Comparison of ENCODE assay signal across 27 mouse cellular contexts in the genomic region with DNA sequence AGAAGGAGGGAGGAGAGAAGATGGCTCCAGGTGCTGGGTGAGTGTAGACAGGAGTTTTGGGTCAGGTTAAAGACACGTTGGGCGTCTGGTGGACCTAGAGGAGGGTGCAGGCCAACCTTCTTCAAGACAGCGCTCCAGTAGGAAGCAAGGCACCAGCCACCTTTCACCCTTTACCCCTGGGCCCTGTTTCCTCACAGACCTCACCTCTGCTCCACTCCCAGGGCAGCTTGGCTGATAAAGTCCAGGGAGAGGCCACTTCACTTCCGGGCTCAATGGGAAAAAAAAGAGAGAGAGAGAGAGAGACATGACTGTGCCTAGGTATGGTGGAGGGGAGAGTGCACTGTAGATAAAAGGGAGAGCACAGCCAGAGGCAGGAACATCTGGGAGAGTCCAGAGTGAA. TPM values are rescaled to one million over a fixed set of nuclear protein-coding genes. Genes with fewer than 3 reads are reported as not detected.
DNase-seq lines count a peak whose midpoint lies in the region; ATAC-seq and TF ChIP-seq lines count a peak whose summit lies in the region.
"Had no signal": no experiment of that assay in that cellular context is flagged by ENCODE, and none has a peak within 500 bp of the region (broad histone marks: within the 10 kb centered on the region; RNA-seq: fewer than 3 reads in every experiment).

No protein-coding gene starts in this region.

- no peaks in the 10 kb centered on the region for H3K27me3 ChIP-seq in heart, embryonic 12.5 days (replicated peaks)
- H3K27me3 ChIP-seq in small intestine, adult 2 months (ENCODE audit: control insufficient read depth, insufficient read depth, low read length): no peaks in the 10 kb centered on the region
- no peaks in the 10 kb centered on the region for H3K27me3 ChIP-seq in kidney, adult 2 months (replicated peaks; ENCODE audit: control insufficient read depth, insufficient read depth, low read length)
- no peaks in the 10 kb centered on the region for H3K27me3 ChIP-seq in forebrain, embryonic 11.5 days (ENCODE audit: control insufficient read depth, insufficient read depth, low read length)
- H3K27me3 ChIP-seq in forebrain, postnatal 0 days (ENCODE audit: insufficient read depth, low read length): no peaks in the 10 kb centered on the region
- H3K27me3 ChIP-seq: forebrain, embryonic 13.5 days; limb, embryonic 12.5 days; midbrain, embryonic 15.5 days; neural tube, embryonic 15.5 days had no signal

- TF ChIP-seq POLR2A in embryonic fibroblast, embryonic 13.5 days (IDR thresholded peaks at IDR 0.05; ENCODE audit: low read depth, low read length): no peak
- TF ChIP-seq POLR2A in small intestine, adult 2 months (IDR thresholded peaks at IDR 0.05; ENCODE audit: low read depth, low read length): no peak
- no peak for TF ChIP-seq POLR2A in kidney, adult 2 months (IDR thresholded peaks at IDR 0.05; ENCODE audit: low read depth, low read length)

- H3K9ac ChIP-seq in heart, embryonic 12.5 days: no peak overlapping the region
- H3K9ac ChIP-seq in forebrain, embryonic 11.5 days (ENCODE audit: low read length): no peak overlapping the region
- H3K9ac ChIP-seq in forebrain, postnatal 0 days: no peak overlapping the region
- H3K9ac ChIP-seq: forebrain, embryonic 13.5 days; limb, embryonic 12.5 days; midbrain, embryonic 15.5 days; neural tube, embryonic 15.5 days had no signal

- WGBS in heart, embryonic 12.5 days: 56% methylated on average over 4 of the region's 4 CpGs
- WGBS in small intestine, adult 2 months: 36% methylated on average over 4 of the region's 4 CpGs
- WGBS in kidney, adult 2 months: 74% methylated on average over 4 of the region's 4 CpGs
- WGBS in forebrain, embryonic 11.5 days: 69% methylated on average over 4 of the region's 4 CpGs
- WGBS in forebrain, postnatal 0 days: 85% methylated on average over 4 of the region's 4 CpGs

- H3K9me3 ChIP-seq in heart, embryonic 12.5 days (replicated peaks): no peaks in the 10 kb centered on the region
- no peaks in the 10 kb centered on the region for H3K9me3 ChIP-seq in forebrain, embryonic 11.5 days (ENCODE audit: control insufficient read depth, low read length)
- H3K9me3 ChIP-seq in forebrain, postnatal 0 days (ENCODE audit: low read length): 0 out of 2 replicates have a peak, but pooled peaks cover 3% of the 10 kb centered on the region
- H3K9me3 ChIP-seq: forebrain, embryonic 13.5 days; G1E; midbrain, embryonic 15.5 days; neural tube, embryonic 15.5 days had no signal

- no peak overlapping the region for H3K4me3 ChIP-seq in heart, embryonic 12.5 days
- H3K4me3 ChIP-seq in embryonic fibroblast, embryonic 13.5 days (ENCODE audit: insufficient read depth, low read length): no peak overlapping the region
- H3K4me3 ChIP-seq in small intestine, adult 2 months (ENCODE audit: low read depth, low read length): peak overlapping the region; percentile 17
- no peak overlapping the region for H3K4me3 ChIP-seq in kidney, adult 2 months (ENCODE audit: insufficient read depth, low read depth, low read length)
- no peak overlapping the region for H3K4me3 ChIP-seq in forebrain, embryonic 11.5 days (ENCODE audit: low read depth, low read length)
- no peak overlapping the region for H3K4me3 ChIP-seq in forebrain, postnatal 0 days (ENCODE audit: low read depth, low read length)
- H3K4me3 ChIP-seq: forebrain, embryonic 13.5 days; limb, embryonic 12.5 days; midbrain, embryonic 15.5 days; neural tube, embryonic 15.5 days had no signal

- TF ChIP-seq CTCF in embryonic fibroblast, embryonic 13.5 days (IDR thresholded peaks at IDR 0.05; ENCODE audit: borderline replicate concordance, insufficient read depth, low read length): no peak
- no peak for TF ChIP-seq CTCF in small intestine, adult 2 months (IDR thresholded peaks at IDR 0.05; ENCODE audit: extremely low read depth, insufficient read length, insufficient replicate concordance, low read depth, low read length)
- no peak for TF ChIP-seq CTCF in kidney, adult 2 months (conservative IDR thresholded peaks at IDR 0.05; ENCODE audit: insufficient read depth, insufficient read length, low read depth, low read length)
- TF ChIP-seq CTCF in forebrain, postnatal 0 days (IDR thresholded peaks at IDR 0.05; ENCODE audit: low read depth): no peak

- H3K27ac ChIP-seq in heart, embryonic 12.5 days (ENCODE audit: poor library complexity, severe bottlenecking): no peak overlapping the region
- H3K27ac ChIP-seq in embryonic fibroblast, embryonic 13.5 days (ENCODE audit: insufficient read depth, low read length): peak overlapping the region; percentile 64
- peak overlapping the region; percentile 98 for H3K27ac ChIP-seq in small intestine, adult 2 months (ENCODE audit: insufficient read depth, low read depth, low read length)
- no peak overlapping the region for H3K27ac ChIP-seq in kidney, adult 2 months (ENCODE audit: insufficient read depth, low read depth, low read length)
- H3K27ac ChIP-seq in forebrain, embryonic 11.5 days (ENCODE audit: low read depth, low read length): no peak overlapping the region
- H3K27ac ChIP-seq in forebrain, postnatal 0 days (ENCODE audit: low read depth, low read length): no peak overlapping the region
- H3K27ac ChIP-seq: forebrain, embryonic 13.5 days; limb, embryonic 12.5 days; midbrain, embryonic 15.5 days; neural tube, embryonic 15.5 days had no signal

- ATAC-seq in heart, embryonic 12.5 days (ENCODE audit: insufficient number of reproducible peaks, low FRiP score): peak; percentile 33
- no peak for ATAC-seq in forebrain, embryonic 11.5 days (replicated peaks; ENCODE audit: low FRiP score)
- no peak for ATAC-seq in forebrain, postnatal 0 days
- ATAC-seq: forebrain, embryonic 13.5 days; hindbrain, embryonic 16.5 days had no signal

- no peaks in the 10 kb centered on the region for H3K36me3 ChIP-seq in heart, embryonic 12.5 days
- no peaks in the 10 kb centered on the region for H3K36me3 ChIP-seq in small intestine, adult 2 months (ENCODE audit: control insufficient read depth, insufficient read depth, low read length)
- no peaks in the 10 kb centered on the region for H3K36me3 ChIP-seq in kidney, adult 2 months (ENCODE audit: control insufficient read depth, insufficient read depth, low read length)
- no peaks in the 10 kb centered on the region for H3K36me3 ChIP-seq in forebrain, embryonic 11.5 days (ENCODE audit: control insufficient read depth, insufficient read depth, low read length)
- H3K36me3 ChIP-seq in forebrain, postnatal 0 days (ENCODE audit: insufficient read depth): no peaks in the 10 kb centered on the region
- H3K36me3 ChIP-seq: G1E; limb, embryonic 12.5 days; midbrain, embryonic 15.5 days; neural tube, embryonic 15.5 days had no signal

- H3K4me1 ChIP-seq in heart, embryonic 12.5 days (replicated peaks): peaks cover 23% of the 10 kb centered on the region
- peaks cover 4% of the 10 kb centered on the region; the same call in 1 of the 2 replicates for H3K4me1 ChIP-seq in embryonic fibroblast, embryonic 13.5 days (ENCODE audit: control insufficient read depth, insufficient read depth, low read length)
- H3K4me1 ChIP-seq in small intestine, adult 2 months (ENCODE audit: control insufficient read depth, insufficient read depth, insufficient read length, low read length): peaks cover 23% of the 10 kb centered on the region; the same call in 1 of the 2 replicates
- no peaks in the 10 kb centered on the region for H3K4me1 ChIP-seq in kidney, adult 2 months (ENCODE audit: control insufficient read depth, insufficient read depth, low read length)
- H3K4me1 ChIP-seq in forebrain, embryonic 11.5 days (replicated peaks; ENCODE audit: control insufficient read depth, insufficient read depth, low read length): no peaks in the 10 kb centered on the region
- H3K4me1 ChIP-seq in forebrain, postnatal 0 days (ENCODE audit: insufficient read depth): no peaks in the 10 kb centered on the region
- H3K4me1 ChIP-seq: forebrain, embryonic 13.5 days; limb, embryonic 12.5 days; midbrain, embryonic 15.5 days; neural tube, embryonic 15.5 days had no signal

- no peak for DNase-seq in heart, postnatal 14 days
- DNase-seq in ES-CJ7 (ENCODE audit: low read depth, low spot score): peak; percentile 25
- DNase-seq in kidney, adult 2 months: no peak
- no peak for DNase-seq in forebrain, embryonic 11.5 days (ENCODE audit: low spot score)
- no peak for DNase-seq in forebrain, postnatal 0 days
- DNase-seq: cerebellum, adult 8-10 months; gastrocnemius, postnatal 14 days; heart, postnatal 4 days; kidney, adult 18-20 months; lung, adult 18-20 months; lung, postnatal 36 days; right cerebral cortex, postnatal 14 days; thymus, postnatal 36 days had no signal

- intact Hi-C loops in heart, postnatal 14 days (cut with DNase I): no loop called here

- no peak overlapping the region for H3K4me2 ChIP-seq in heart, embryonic 12.5 days
- no peak overlapping the region for H3K4me2 ChIP-seq in forebrain, embryonic 11.5 days (ENCODE audit: low read depth, low read length, severe bottlenecking)
- H3K4me2 ChIP-seq in forebrain, postnatal 0 days (ENCODE audit: low read depth): no peak overlapping the region
- H3K4me2 ChIP-seq: forebrain, embryonic 13.5 days; limb, embryonic 12.5 days; midbrain, embryonic 15.5 days; neural tube, embryonic 15.5 days had no signal

RNA-seq across cellular contexts. Expression of a gene that starts 10.0 kb away (rescaled TPM):
- polyA plus RNA-seq in heart, embryonic 12.5 days (2016; fragmentation: Nextera tagmentation; extraction: Ambion mirVana): 15.1 and 28.3 TPM in 2 replicates
- total RNA-seq in heart, postnatal 14 days (2021): 10 to 100 TPM; 32.5 to 36.3 TPM
- 190 and 401 TPM in 2 replicates for polyA plus RNA-seq in embryonic fibroblast, embryonic 13.5 days (2011; ENCODE audit: insufficient read length, low read depth, missing spikeins)
- polyA plus RNA-seq in small intestine, adult 2 months (2012; rRNA removed): 28.6 and 54.8 TPM in 2 replicates
- 37.2 and 41.2 TPM in 2 replicates for polyA plus RNA-seq in kidney, adult 2 months (2012; rRNA removed)
- 23.2 and 27.2 TPM in 2 replicates for polyA plus RNA-seq in forebrain, embryonic 11.5 days (2014; fragmentation: Nextera tagmentation; extraction: Ambion mirVana)
- total RNA-seq in forebrain, postnatal 0 days (2014; rRNA removed): 18.6 and 22.5 TPM in 2 replicates
- polyA plus RNA-seq in forebrain, postnatal 0 days (2015; fragmentation: Nextera tagmentation; extraction: Ambion mirVana): 1.3 and 2.3 TPM in 2 replicates

RNA-seq across cellular contexts. Expression of a gene that starts 16.3 kb away (rescaled TPM):
- not detected in 2 replicates for polyA plus RNA-seq in heart, embryonic 12.5 days (2016; fragmentation: Nextera tagmentation; extraction: Ambion mirVana)
- not detected for total RNA-seq in heart, postnatal 14 days (2021)
- not detected in 2 replicates for polyA plus RNA-seq in embryonic fibroblast, embryonic 13.5 days (2011; ENCODE audit: insufficient read length, low read depth, missing spikeins)
- 0.61 TPM in 1 of 2 replicates, not detected in the other for polyA plus RNA-seq in small intestine, adult 2 months (2012; rRNA removed)
- polyA plus RNA-seq in kidney, adult 2 months (2012; rRNA removed): not detected in 2 replicates
- polyA plus RNA-seq in forebrain, embryonic 11.5 days (2014; fragmentation: Nextera tagmentation; extraction: Ambion mirVana): not detected in 2 replicates
- not detected in 2 replicates for total RNA-seq in forebrain, postnatal 0 days (2014; rRNA removed)
- polyA plus RNA-seq in forebrain, postnatal 0 days (2015; fragmentation: Nextera tagmentation; extraction: Ambion mirVana): not detected in 2 replicates
- total RNA-seq: G1E; gastrocnemius, postnatal 14 days; heart, postnatal 4 days; layer of hippocampus, postnatal 10 days; left cerebral cortex, adult 8-10 months; megakaryocyte-erythroid progenitor cell, adult 5-6 weeks had no signal
- polyA plus RNA-seq: C2C12; forebrain, embryonic 13.5 days; G1E; large intestine, adult 2 months; limb, embryonic 12.5 days; midbrain, embryonic 15.5 days; neural tube, embryonic 15.5 days had no signal

Comparison
In these comparisons a context has a peak if more than half of its experiments do, and no peak if none do; other contexts are left out.
1. H3K27ac ChIP-seq: peak in embryonic fibroblast, embryonic 13.5 days (single experiment) and small intestine, adult 2 months (single experiment); none in heart, embryonic 12.5 days (single experiment), kidney, adult 2 months (single experiment), forebrain, embryonic 11.5 days (single experiment) and forebrain, postnatal 0 days (single experiment).